Mouse (Mus musculus) thymus, adult 2 months (tissue): ENCODE data around the gene Oser1.

Source experiments
- CTCF ChIP-seq: fragments of 200-500 bp; IDR thresholded peaks from 2 replicates; pipeline ENCODE4 v1.5.1; 2012; ENCODE audit warnings: mild to moderate bottlenecking, control low read depth, low read length, moderate library complexity, borderline replicate concordance; ENCODE audit not compliant: control insufficient read depth, poor library complexity, insufficient read depth; ENCODE audit errors: extremely low read depth
- POLR2A ChIP-seq: fragments of 200-500 bp; IDR thresholded peaks from 2 replicates; pipeline ENCODE4 v1.6.1; 2012; ENCODE audit warnings: mild to moderate bottlenecking, low read length, control low read depth, moderate library complexity; ENCODE audit not compliant: control insufficient read depth, poor library complexity, insufficient read depth; ENCODE audit errors: extremely low read depth

GRCm38 (mm10) chr2:163399222-163399621 is 25.3 kb downstream of the Oser1 start:
- no peak for TF ChIP-seq POLR2A
- TF ChIP-seq CTCF, result no peak
